Mouse (Mus musculus): ENCODE results near the gene F12.

F12 gene

DNA sequence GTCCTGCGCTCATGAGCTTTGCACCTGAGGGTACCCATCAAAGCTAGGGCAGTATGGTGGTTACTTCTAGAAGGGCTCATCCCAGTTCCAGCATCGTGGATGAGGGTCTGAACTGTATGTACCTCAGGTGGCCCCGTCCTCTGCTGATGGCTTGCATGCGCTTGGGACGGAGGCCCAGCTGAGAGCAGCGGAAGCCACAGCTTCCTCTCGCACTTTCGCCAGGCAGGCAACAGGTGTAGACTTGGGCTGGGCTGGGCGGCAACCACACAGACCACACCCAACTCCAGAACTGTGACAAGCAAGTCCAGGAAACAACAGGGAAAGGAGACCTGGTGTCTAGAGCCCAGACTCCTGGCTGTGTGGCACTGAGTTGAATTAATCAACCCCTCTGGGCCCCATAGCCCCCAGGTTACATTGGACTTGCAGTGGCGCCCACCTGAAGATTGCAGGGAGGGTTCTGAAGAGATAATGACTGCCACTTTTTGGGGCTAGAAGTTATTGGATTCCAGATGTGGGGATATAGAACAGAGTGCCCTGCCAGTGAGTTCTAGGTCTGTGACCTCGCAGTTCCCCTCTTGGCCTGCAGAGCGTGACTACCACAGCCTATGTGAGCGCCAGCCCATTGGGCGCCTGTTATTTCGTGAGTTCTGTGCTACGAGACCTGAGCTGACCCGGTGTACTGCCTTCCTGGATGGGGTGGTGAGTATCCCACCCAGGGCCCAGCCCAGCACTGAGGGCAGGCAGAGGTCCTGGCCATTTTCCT is 23.3 kb upstream of the F12 start:
- DNase-seq (ENCODE audit: low read depth) = peak; percentile 58

DNA sequence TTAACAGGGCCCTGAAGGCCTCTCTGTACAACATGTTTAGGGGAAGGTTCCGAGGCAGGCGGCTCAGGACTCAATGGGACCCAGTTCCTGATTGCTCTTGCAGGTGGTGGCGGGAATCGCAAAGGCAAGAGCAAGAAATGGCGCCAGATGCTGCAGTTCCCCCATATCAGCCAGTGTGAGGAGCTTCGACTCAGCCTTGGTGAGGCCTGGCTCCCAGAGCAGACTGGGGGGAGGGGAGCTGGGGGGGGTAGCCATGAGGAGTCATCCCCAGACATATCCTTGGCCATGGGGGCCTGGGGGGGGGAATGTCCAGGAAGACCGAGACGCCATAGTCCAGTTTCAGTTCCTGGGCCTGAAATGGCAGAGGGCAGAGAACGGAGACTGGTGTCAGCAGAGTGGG is 22.6 kb upstream of the F12 start:
- peak; percentile 35 for DNase-seq (ENCODE audit: low read depth)

- DNase-seq (ENCODE audit: low read depth) = peak; percentile 54
Measured at GRCm38 (mm10) chr13:55448131-55448530, 21.5 kb upstream of the F12 start.

DNA sequence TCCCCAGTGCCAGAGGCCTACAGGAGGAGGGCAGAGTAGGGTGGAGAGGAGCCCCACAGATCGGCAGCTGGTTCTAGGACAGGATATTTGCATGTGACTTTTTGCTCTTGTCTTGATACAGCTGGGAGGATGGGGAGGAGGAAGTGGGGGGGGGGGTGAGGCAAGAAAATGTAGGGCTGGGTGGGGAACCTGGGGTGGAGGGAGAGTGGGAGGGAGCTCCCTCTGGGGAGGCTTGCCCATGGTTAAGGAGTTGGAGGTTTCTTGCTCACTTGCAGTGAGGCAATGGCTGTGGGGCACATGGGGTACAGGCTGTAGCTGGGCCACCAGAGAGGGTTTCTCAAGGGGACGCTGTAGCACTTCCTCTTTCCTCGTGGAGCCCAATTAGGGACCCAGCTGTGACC is 20.9 kb upstream of the F12 start:
- DNase-seq (ENCODE audit: low read depth) = peak; percentile 72

DNA sequence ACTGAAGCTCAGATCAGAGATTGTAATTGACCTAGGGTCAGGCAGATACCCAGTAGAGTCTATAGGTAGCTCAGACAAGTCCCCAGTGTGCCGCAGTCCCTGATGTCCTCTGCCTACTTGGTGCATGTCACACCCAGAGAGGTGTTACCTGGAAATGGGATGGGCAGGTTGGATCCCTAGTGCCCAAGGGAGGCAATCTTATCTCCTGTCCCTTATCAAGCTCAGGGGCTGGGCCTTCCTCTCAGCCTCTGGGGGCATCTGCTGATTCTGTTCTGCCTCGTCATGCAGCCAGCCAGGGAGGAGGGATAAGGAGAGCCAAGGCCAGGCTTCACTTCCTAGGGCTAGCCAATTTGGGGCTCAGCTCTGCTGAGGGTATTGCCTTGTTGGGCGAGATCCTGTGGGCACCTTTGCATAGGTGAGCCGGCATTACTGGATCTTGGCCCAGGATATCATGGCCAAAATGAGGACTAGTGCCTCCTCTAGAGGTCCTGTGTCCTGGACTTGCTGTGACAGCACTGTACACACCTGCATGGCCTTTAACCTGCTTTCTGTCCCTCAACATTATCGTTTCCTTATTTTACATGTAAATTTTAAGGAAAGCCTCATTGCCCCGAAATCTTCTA is 20.0 kb upstream of the F12 start:
- DNase-seq (ENCODE audit: low read depth) = peak; percentile 37

GRCm38 (mm10) chr13:55445361-55446091 is 18.9 kb upstream of the F12 start:
- DNase-seq (ENCODE audit: low read depth) = peak; percentile 69

DNA sequence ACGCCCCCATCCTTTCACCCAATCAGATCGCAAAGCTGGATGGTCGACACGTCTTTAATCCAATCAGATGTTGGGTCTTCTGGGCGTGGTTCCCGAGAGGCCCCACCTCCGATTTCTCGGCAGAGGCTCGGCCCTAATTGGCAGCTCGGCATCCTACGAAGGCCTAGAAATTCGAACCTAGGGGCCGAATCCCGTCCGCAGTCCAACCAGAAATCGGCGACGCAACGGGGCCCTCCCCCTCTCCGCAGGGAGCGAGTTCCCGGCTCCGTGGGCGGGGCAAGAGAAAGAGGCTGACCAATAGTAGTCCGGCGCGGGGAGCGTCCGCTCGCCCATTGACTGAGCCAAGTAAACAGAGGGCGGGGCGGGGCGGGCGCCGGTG is 18.3 kb upstream of the F12 start, which contains the start of gene Grk6:
TSS of gene Grk6 (plus strand) at position 136 of the 379 bp plus-strand sequence.
- DNase-seq (ENCODE audit: low read depth) = peak; percentile 99

GRCm38 (mm10) chr13:55444286-55444936 is 17.8 kb upstream of the F12 start:
- DNase-seq (ENCODE audit: low read depth) = peak; percentile 91

DNA sequence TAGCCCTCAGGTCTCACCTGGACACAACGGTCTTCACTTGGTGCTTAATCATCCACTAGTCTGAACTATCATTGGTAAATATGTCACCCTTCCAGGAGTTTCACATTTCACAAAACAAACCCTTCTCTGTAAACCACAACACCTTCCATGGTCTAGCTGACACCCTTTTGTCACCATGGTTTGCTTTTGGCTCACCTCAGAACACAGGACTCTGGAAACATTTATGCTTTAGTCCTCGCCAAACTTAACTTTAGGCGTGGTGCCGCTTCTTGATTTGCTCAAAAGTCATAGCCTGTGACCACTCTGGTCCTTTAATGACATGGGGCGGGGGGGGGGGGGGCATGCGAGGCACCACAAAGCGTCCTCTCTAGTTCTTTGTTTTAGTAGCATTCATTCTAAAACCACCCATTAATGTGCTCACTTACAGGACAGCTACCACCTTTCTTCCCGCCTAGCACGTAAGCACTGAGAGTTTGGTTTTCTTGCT is 17.2 kb upstream of the F12 start:
- peak; percentile 83 for DNase-seq (ENCODE audit: low read depth)

GRCm38 (mm10) chr13:55437111-55437629 is 10.6 kb upstream of the F12 start:
- DNase-seq (ENCODE audit: low read depth) = peak; percentile 48

- peak; percentile 89 for DNase-seq (ENCODE audit: low read depth)
Measured at GRCm38 (mm10) chr13:55431889-55432685, 5.5 kb upstream of the F12 start.

- no peak for DNase-seq (ENCODE audit: low read depth)
Measured at GRCm38 (mm10) chr13:55430566-55430965, 4.0 kb upstream of the F12 start.

DNA sequence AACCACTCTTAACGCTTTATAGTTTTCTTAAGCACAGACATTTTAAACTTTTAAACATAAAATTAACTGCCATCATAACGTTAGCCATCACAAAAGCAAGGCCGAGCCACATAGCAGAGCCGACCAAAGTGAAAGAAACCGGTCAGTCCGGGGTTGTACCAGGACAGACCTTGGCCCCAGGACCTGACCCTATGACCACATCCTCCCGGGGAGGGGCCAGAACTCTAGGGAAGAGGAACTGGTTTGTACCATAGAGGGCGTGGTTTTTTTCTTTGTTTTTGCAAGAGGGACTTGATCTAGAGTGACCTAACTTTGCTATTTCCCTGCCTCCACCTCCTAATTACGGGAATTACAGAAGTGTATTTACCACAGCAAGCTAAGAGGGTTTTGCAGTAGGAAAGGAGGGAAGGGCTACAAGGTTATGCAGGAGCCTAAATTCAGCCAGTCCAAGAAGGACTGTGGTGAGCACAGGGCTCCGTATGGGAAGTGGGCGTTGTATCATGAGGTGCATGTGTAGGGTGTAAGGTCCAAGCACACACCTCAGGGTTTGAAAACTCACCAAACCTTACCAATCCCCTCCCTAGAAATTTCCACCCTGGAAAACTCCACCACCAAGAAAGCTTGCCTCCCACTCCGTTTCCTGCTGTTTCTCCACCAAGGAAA is 2.8 kb upstream of the F12 start:
- DNase-seq (ENCODE audit: low read depth) = no peak

GRCm38 (mm10) chr13:55420933-55421800 is 5.4 kb downstream of the F12 start:
- DNase-seq (ENCODE audit: low read depth) = peak; percentile 90

DNA sequence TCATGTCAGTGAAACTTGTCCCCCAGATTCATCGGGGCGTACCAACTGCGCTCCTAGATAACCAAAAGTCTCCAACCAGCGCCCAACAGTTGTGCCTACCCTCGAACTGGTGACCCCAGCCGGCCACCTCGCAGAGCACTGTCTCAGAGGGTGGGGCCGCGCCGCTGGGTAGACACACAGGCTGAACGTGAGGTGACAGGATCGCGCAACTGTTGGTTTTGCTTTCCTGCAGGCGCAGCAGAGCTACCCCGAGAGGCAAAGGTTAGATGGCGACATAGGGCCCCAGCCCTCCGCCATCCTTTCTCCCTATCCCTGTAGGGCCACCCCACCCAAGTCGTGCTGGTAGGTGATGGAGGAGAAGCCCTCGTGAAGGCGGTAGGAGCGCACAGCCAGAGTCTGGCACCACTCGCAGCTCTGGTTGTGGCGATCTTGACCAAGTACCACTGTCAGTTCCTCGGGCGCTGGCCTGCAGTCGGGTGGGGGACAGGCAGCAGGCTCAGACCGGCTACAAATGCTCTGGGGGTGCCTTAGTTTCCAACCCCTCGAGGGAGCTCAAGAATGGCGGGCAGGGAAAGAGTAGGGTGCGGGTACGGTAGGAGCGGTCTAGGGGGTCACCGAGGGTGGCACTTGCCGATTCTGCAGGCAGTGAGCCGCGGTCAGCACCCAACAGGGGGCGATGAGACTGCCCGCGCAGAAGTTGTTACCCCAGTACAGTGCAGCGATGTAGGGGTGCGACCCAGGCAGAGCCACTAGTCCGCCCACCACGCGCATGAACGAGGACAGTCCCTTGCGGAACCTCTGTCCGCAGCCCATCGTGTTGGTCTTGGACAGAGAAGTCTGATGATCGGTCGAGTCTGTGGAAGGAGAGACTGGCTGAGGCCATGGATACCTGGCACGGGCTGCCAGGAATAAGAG is 6.3 kb downstream of the F12 start:
- DNase-seq (ENCODE audit: low read depth) = peak; percentile 43

GRCm38 (mm10) chr13:55419142-55419541 is 7.5 kb downstream of the F12 start:
- no peak for DNase-seq (ENCODE audit: low read depth)

DNA sequence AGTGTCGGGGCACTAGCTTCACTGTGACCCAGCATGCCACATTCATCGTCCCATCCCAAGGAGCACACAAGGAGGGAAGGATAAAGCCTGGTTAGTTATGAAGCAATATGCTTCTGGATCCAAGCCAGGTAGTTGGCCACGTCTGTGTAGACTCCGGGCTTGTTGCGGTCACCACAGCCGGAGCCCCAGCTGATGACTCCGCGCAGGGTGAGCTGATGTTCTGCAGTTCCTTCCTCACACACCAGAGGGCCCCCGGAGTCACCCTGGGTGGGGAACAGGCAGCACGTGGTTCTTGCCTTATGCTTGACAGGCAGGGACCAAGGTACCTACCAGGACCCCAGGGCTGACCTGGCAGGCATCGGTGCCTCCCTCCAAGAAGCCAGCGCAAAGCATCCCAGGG is 8.6 kb downstream of the F12 start:
- DNase-seq (ENCODE audit: low read depth) = peak; percentile 93

- no peak for DNase-seq (ENCODE audit: low read depth)
Measured at GRCm38 (mm10) chr13:55414743-55415380, 11.7 kb downstream of the F12 start, which contains the start of gene Pfn3. Pfn3 (minus strand) TSS chr13:55415232.
